Mouse (Mus musculus) CD4-positive, CD25-positive, alpha-beta regulatory T cell (primary cell): ENCODE measurements around the gene Swap70. TPM values are rescaled to one million over a fixed set of nuclear protein-coding genes. Genes with fewer than 3 reads are reported as not detected.

Source experiments
- polyA plus RNA-seq: library from polyadenylated mRNA; unstranded; fragments of 100-300 nt; shearing (Covaris generic); gene quantifications from one replicate; pipeline ENCODE4 v1.2.1, GENCODE M21; 2017

The Swap70 gene
- 76.4 TPM for polyA plus RNA-seq

GRCm38 (mm10) chr7:110221586-110222481 is at the start of gene Swap70:
TSS of gene Swap70 (plus strand) at chr7:110221711.

Other genes starting within 250 kb of the Swap70 start
- 51.6 TPM for gene Tmem41b, start 234.8 kb upstream of the Swap70 start, polyA plus RNA-seq
- gene Ipo7, start 203.4 kb upstream of the Swap70 start, polyA plus RNA-seq: 24.8 TPM
- gene Zfp143, start 160.5 kb upstream of the Swap70 start, polyA plus RNA-seq: 42.8 TPM
- 6.3 TPM for gene Wee1, start 99.7 kb upstream of the Swap70 start, polyA plus RNA-seq